Mouse (Mus musculus) heart, adult 2 months (tissue): ENCODE measurements around the gene Ssh2.
A peak's percentile ranks its signal among the peaks of the same experiment; 100 is the strongest.

Source experiments
- CTCF ChIP-seq: fragments of 200-600 bp; IDR thresholded peaks from 2 replicates; pipeline ENCODE4 v1.8.1; 2022; ENCODE audit warnings: antibody characterized with exemption, mild to moderate bottlenecking, moderate library complexity
- EP300 ChIP-seq: fragments of 200-500 bp; IDR thresholded peaks from 2 replicates; pipeline ENCODE4 v1.6.1; 2011; ENCODE audit warnings: low read depth, low read length, control low read depth; ENCODE audit not compliant: insufficient read depth
- POLR2A ChIP-seq: fragments of 200-500 bp; IDR thresholded peaks from 2 replicates; pipeline ENCODE4 v1.6.1; 2011; ENCODE audit warnings: mild to moderate bottlenecking, low read depth, low read length, control low read depth; ENCODE audit not compliant: insufficient read depth

GRCm38 (mm10) chr11:77497341-77497756, 281.3 kb downstream of the Ssh2 start:
- TF ChIP-seq CTCF, result peak; percentile 75
- TF ChIP-seq EP300, result peak; percentile 91
- TF ChIP-seq POLR2A, result peak; percentile 68
